Mouse (Mus musculus) gastrocnemius, postnatal 14 days (tissue): ENCODE measurements around the gene Hpcal1. TPM values are rescaled to one million over a fixed set of nuclear protein-coding genes. Genes with fewer than 3 reads are reported as not detected.

Experiments used
- DNase-seq: peaks from one replicate; pipeline ENCODE4 v3.0.0; 2021; ENCODE audit warnings: mixed read lengths
- intact Hi-C: fragments of 180-260 bp; cut with DNase I; formaldehyde crosslinking; loops from one replicate; pipeline ENCODE4 v1.15.1; 2025; ENCODE audit warnings: low total_unique reads
- long read RNA-seq, 2 experiments: library from polyadenylated mRNA; stranded (forward); transcript quantifications; one replicate each; pipeline ENCODE4 v2.0.0; 2021
- total RNA-seq, 2 experiments: library from RNA; stranded (reverse); gene quantifications; 2 replicates each; pipeline ENCODE4 v1.2.3; 2021

Hpcal1 gene
- total RNA-seq, result 10 to 100 TPM; 11.6 to 17.7 TPM
- long read RNA-seq, experiment 1, transcript Hpcal1-201 (4 exons, 1,526 nt), result major isoform, 6 of 15 reads
- long read RNA-seq, experiment 1, partial matches to known transcripts, result 1 of 15 reads
- long read RNA-seq, experiment 1, other reads (novel, unspliced or antisense), result 7 of 15 reads
- long read RNA-seq, experiment 2, transcript Hpcal1-201 (4 exons, 1,526 nt), result major isoform, 14 of 21 reads
- long read RNA-seq, experiment 2, partial matches to known transcripts, result 0 of 21 reads
- long read RNA-seq, experiment 2, other reads (novel, unspliced or antisense), result 6 of 21 reads

DNA sequence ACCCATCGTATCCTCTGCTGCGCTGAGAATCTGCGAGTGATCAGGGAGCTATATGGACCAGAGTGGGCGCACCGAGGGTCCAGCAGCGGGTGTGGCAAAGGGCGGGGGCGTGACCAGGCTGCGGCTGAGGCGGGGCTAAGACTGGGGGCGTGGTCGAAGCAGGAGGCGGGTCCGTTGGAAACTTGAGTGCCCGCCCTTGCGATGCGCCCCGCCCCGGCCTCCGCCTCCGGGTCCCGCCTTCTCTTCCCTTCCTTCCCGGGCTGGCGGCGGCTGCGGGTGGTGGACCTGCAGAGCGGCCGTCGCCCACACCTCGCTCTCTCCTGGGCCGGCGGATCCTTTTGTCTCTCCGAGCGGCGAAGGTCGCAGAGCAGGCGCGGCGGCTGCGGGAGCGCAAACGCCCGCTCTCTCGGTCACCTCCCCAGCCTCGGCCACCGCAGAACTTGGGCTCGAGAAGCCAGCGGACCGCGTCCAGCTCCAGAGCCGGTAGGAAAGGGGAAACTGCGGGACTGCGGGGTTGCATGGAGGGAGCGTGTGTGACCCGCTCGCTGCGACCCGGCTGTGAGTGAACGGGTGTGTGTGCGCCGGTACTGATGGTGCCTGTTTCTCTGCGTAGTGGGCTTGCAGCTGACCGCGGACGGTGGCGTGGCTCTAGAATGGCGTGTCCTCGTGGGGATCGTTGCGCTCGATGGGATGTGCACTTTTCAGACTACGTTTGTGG lies at the start of gene Hpcal1:
TSS of gene Hpcal1 (plus strand) at position 293 of the 718 bp plus-strand sequence.
- peak; percentile 97 for DNase-seq

DNA sequence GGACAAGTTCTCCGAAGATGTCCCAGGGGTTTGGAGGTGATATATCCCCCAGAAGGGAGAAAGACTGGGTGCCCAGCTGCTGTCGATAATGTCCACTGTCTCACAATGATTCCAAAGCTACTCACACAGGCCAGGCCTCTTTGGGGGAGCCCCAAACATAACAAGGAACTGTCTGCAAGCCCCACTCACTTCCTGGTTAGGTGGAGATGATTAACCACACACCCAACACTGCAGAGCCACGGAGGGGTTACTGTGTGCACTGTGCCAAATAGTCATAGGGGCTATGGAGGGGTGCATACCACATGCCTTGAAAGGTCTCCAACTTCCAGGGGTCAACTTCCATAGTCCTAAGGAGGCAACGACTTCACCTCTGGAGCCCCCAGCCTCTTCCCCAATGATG lies 49.4 kb upstream of the Hpcal1 start:
- no peak for DNase-seq
- intact Hi-C loops, result no loop called here

More for the DNA sequence above, at the start of gene Hpcal1:
- intact Hi-C loops, result loop anchor here (5.0 to 10.0 kb wide), 2 partner anchors 82 to 336 kb away; no protein-coding TSS in a partner anchor

DNA sequence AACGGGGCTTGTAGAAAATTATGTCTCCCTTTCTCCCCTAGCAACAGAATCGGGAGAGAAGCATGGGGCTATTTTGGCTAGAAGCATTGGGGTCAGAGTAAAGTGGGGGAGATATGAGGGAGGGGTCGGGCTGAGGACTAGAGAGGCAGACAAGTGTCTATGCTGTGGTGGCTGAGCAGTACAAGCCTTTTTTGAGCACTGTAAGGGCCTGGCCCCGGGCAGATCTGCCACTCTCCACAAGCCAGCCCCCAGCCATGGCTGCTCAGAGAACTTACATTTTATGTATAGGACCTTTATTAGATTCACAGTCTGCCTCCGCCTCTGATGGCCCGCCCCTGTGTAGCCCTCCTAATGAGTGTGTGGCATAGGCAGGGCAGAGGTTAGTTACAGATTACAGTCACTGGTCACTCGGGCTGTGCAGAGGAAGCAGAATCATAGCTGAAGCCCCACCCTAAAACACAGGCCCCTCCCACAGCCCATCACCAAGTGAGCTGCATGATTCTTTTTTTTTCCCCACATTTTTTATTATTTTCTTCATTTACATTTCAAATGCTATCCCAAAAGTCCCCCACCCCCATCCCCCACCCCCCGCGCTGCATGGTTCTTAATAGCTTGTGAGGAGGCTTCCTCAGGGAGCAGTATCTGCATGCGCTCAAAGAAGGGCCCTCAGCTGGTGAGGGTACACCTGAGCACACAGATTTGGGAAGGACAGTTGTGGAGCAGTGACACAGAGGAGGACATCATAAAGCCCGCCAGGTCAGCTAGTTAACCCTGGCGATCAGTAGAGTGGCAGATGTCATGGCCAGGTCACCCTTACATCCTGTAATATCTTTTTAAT lies 46.1 kb upstream of the Hpcal1 start:
- intact Hi-C loops, result no loop called here
- DNase-seq, result no peak

DNA sequence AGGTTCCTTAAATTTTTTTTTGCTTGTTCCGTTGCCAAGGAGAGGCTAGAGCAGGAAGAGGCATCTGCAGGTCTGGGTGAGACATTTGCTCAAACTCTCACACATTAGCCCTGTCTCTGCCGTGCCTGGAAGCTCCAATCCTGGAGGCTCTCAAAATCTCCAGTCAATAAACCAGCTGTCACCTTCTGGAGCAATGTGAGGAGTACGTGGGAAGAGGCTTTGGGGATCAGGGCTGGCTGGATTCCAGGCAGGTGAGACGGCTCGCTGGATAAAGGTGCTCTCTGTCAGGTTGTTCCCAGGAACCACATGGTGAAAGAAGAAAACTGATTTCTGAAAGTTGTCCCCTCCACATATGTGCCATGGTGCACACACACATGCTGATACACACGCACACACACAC lies 44.2 kb upstream of the Hpcal1 start:
- intact Hi-C loops, result no loop called here
- no peak for DNase-seq

DNA sequence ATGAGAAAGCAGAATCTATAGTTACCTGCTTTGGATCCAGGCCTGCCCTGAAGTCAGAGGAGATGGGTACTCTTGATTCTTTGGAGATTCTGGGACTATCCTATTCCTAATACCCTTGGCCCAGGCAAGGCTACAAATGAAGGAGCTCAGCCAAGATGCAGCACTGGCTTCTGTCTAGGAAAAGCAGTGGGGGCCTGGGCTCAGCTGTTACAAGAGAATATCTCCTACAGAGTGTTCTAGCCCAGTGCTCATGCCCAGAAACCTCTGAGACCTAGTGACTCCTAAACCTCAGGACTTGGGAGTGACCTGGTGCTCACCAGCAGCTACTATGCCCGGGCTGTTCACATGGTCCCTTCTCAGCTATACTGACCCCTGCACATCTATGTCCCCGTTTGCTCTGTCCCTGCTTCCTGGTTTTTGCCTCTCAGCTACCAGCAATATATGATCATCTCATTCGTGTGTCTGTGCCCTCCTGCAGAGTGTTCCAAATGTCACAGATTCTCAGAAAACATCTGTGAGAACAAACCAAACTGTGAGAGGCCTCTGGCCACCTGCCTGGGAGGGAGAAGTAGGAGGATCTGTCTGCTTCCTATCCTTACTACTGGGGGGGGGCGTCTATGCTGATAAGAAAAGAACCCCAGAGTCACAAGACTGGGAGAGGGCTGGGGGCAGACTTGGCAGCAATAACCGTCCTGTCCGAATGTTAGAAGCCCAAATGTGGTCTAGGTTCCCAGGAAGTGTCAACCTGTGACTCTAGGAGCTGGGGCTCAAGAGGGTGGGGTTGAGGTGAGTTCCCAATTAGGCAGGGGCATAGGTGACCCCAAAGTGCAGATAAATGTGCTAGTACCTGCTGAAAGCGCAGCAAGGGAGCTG lies 39.2 kb upstream of the Hpcal1 start:
- no peak for DNase-seq
- intact Hi-C loops, result no loop called here

DNA sequence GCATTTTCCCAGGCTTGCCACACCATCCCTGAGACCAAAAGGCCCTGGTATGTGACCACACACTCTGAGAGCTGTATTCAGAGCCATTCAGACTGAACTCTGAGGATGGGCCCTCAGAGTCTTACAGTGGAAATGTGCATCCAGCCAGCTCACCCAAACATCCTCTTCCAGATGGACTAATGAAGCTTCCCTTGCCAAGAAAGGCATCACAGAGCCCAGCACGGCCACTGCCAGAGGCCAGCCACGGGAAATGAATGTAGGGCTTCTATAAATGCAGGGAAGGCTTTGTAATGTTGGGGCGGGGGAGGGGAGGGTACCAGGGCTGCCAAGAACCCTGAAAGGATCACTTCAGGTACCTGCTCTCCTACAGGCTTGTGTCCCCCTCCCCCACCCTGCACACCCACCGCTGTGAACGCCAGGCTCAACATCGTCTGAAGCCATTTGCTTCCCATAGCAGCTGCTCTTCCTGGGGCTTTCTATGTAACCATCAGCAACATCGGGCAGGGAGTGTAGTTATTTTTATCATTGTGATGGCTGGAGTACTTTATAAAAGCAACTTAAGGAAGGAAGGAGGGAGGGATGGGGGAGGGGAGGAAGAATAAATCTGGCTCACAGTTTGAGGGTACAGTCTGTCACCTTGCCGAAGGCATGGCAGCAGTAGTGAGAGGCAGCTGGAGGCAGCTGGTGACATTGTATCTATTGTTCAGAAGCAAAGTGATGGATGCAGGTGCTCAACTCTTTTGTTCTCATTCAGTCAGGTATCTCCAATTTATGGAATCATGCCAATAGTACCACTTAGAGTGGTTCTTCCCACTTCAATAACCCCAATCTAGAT lies 38.2 kb upstream of the Hpcal1 start:
- DNase-seq, result no peak
- intact Hi-C loops, result no loop called here

DNA sequence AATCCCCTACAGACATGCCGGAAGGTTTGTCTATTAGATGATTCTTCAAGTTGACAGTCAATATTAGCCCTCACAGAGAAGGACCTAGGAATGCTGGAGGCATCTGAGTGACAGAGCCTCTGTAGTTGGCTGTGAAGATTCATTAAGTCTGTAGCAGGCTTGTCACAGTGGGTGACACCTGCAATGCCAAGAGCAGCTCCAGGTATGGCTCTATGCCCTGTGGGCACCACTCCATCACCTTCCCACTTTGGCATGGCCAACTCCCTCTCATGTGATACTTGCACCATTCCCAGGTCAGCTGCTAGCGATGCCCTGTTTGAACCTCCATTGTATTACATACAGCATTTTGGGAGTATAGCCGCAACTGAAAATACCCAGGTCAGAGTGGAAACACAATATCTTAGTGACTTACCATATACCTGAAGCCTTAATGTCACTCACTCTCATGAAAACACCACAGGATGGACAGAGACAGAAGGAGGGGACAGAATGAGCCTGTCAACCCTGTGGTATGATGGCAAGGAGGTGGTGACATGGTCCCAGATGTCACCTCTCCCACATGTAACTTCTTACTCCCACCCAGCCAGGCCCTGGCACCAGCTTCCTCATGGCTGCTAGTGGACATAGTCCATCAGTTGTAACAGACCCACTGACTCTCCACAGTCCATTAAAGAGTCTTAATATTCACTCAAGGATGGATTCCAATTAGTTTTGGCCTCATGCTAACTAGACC lies 37.4 kb upstream of the Hpcal1 start:
- no peak for DNase-seq
- intact Hi-C loops, result no loop called here

DNA sequence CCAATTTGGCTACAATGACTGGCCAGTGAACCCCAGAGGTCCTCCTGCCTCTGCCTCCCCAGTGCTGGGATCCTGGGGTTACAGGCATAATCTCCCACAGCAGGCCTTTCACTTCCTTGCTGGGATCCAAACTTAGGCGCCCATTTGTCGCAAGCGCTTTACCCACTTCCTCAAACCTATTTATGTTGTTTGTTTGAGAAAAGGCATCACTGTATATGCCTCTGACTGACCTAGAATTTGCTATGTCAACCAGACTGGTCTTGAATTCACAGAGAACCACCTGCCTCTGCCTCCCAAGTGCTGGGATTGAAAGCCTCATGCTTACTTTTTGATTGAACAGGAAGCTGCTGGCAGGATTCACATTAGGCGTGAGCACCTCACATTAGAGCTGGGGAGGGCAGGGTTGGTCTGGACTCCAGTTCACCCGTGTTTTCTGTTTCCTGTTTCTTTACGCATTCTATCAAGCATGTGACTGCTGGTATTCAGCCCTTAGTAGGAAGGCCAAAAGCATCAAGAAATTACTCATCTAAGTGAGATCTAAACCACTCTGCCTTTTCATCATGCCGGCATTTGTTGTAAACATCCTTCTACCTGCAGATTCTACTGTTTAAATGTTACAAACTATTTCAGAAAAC lies 33.0 kb upstream of the Hpcal1 start:
- DNase-seq, result no peak

DNA sequence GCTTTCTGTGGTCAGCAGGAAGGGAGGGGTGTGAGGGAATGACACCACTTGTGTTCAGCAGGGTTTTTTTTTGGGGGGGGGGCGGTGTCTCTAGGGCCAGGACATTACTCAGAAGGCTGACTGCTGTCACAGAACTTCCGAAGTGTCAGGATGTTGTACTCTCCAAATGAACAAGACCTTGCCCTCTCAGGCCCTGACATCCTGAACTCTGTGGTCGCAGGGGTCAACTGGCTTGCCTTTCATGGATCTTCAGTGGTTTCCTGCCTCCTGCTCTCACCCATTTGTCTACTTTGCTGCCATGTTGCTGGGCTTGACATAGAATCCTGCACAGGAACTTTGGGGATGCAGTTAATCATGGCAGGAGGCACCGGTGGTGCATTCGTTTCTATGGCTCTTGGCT lies 32.1 kb upstream of the Hpcal1 start:
- intact Hi-C loops, result no loop called here
- no peak for DNase-seq

More for the DNA sequence above, 33.0 kb upstream of the Hpcal1 start:
- intact Hi-C loops, result no loop called here

DNA sequence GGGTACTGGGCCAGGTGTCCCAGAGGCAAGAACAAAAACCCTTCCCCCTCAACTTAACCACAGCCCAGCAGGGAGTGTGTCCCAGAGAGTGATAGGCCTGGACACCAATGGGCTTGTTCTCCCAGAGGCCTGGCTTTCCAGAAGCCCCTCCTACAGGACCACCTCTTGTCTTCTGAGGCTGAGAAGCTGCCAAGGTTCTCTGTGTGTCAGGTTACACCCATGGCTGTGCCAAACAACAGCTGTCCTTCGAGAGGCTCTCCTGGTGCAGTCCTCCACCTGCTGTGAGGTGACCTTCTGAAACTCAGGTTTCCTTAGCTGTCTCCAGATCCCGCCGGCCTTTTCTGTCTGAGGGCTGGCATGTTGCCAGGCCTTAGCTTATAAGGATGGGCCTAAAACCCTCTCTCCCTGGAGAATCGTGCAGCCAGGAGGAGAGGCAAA lies 29.2 kb upstream of the Hpcal1 start:
- peak; percentile 11 for DNase-seq
- intact Hi-C loops, result no loop called here

DNA sequence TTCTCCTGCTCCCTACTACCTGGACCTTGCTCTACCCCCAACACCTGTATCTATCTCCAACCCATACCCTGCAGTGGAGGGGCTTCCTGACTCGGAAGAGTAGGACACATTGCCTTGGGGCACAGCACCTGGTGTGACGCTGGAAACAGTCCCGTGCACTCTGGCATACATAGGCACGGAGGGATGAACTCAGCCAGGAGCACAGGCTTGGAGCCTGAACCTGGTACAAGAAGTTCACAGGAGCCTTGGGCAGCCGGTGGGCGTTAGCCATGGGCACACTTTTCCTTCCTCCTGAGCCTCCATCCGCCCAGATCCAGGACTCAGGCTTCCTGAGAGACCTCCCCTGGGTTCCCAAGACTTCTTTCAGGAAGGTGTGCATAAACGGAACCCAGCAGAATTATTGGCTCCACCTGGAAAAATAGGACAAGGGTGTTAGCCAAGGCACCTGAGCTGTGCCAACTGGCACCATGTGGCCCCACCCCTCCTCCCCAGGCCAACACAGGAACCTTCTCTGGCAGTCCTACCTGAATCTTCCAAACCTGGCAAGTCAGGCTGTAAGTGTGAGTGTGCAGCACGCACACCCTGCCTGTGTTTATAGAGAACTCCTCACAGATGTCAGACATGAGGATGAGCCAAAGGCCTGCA lies 26.5 kb upstream of the Hpcal1 start:
- intact Hi-C loops, result no loop called here
- DNase-seq, result no peak

DNA sequence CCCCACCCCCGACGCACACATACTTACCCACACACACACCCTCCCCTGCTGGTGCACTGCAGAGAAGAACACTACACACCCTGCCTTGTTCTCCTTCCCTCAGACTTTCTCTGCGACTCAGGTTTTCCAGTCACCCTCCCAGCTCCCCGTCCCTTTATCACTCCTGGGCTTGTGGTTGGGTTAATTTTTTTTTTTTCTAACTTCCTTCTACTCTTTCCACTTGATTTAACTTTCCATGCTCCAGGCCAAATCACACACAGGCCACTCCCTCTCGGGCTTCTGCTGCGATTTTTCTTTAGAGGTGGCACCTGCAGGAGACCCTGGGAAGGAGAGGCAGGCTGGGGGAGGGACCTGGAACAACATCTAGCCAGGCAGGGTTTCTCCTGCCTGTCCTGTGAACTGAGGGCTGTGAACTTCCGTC lies 24.7 kb upstream of the Hpcal1 start:
- intact Hi-C loops, result no loop called here

DNA sequence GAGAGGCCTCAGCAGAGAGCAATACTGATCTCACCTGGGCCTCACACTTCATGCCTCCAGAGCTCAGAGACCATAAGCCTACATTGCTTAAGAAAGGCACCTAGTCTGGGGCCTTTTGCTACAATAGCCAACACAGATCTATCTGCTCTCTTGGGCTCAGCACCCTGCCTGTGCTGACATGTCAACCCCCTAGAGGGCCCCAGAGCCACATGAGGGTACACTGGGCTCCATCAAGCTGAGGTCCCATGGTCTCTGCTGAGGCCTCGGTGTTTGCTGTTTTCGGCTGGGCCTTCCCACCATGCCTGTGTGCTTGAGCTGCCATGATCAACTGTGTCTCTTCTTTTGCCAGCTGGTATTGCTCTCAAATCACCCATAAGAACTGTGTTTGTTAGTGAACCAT lies 24.0 kb upstream of the Hpcal1 start:
- intact Hi-C loops, result no loop called here
- no peak for DNase-seq

More for the DNA sequence above, 24.7 kb upstream of the Hpcal1 start:
- no peak for DNase-seq

DNA sequence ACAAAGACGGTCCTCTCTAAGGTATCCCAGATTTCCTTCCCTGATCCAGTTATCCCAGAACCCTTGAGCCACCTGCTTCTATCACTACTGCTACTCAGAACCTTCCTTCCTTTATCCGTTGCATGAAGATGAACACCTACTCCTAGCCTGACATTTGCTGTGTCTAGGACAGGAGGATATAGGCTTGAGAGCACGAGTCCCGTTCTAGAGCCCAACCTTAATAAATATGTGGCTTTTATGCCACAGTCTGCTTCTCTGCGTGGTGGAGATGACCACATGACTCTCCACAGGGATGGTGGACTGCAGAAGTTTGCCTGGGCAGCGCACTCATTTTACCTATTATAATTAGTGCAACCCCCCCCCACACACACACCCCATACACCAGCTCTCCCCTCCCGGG lies 16.9 kb upstream of the Hpcal1 start:
- DNase-seq, result no peak
- intact Hi-C loops, result loop anchor here (10.0 kb wide), 1 partner anchor 121 kb away; no protein-coding TSS in a partner anchor

DNA sequence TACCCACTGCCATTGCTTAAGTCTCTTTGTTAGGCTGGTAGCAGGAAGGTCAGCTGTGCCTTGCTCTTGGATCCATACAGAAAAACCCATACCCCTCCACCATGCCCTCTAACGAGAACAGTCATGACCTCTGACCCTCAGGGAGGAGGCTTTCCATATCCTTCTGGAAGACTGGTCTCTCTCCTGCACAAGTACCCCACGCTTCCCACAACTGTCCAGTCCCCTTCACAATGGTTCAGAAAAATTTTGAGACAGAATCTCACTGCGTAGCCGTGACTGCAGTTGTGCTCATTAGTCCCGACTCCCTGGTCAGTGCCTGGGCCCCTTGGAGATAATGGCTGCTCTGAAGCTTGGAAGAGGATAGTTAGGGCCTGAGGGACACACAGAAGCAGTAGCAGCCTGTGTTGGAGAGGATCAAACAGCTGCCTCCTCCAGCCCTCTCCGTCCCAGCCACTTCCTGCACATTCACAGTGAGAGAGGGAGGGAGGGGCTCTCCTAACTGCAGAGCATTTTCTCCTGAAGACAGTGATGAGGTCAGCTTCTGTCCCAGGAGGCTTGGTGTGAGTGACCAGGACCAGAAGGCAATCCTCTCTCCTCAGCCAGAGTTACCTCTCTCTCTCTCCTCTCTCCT lies 16.4 kb upstream of the Hpcal1 start:
- intact Hi-C loops, result loop anchor here (10.0 kb wide), 1 partner anchor 121 kb away; no protein-coding TSS in a partner anchor
- no peak for DNase-seq

DNA sequence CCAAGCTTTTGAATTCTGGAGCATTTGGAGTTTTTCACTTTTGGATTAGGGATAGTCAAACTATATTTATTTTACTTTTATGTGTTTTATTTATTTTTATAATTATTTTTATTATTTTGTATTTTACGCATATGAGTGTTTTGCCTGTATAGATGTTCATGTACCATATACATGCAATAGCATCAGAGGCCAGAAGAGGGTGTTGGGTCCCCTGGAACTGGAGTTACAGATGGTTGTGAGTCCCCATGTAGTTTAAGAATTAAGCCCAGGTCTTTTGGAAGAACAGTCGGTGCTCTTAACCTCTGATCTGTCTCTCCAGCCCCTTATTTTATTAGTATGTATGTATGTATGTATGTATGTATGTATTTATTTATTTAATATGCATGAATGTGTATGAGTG lies 12.9 kb upstream of the Hpcal1 start:
- DNase-seq, result no peak
- intact Hi-C loops, result loop anchor here (10.0 kb wide), 1 partner anchor 117 kb away; no protein-coding TSS in a partner anchor
